Mouse (Mus musculus): ENCODE measurements at regions not wholly inside any gene's neighbourhood (a gene's known extent, or its start where the extent isn't known, plus 50 kb on each side); places are given as distances from the start of the nearest gene placed in this dataset.

GRCm38 (mm10) chr10:43758124-43759025, 143.2 kb downstream of the Qrsl1 start:
- H3K27me3 ChIP-seq (replicated peaks), result no peaks in the 10 kb centered on the region
- H3K4me1 ChIP-seq, result no peaks in the 10 kb centered on the region
- H3K9ac ChIP-seq (replicated peaks), result no peak overlapping the region
- no peaks in the 10 kb centered on the region for H3K36me3 ChIP-seq
- H3K4me2 ChIP-seq, result no peak overlapping the region
- no peak overlapping the region for H3K4me3 ChIP-seq (replicated peaks)
- WGBS, result 88% methylated on average over 9 of the region's 10 CpGs
- no peak overlapping the region for H3K27ac ChIP-seq (replicated peaks)
- no peak for ATAC-seq (ENCODE audit: low FRiP score)
- no peaks in the 10 kb centered on the region for H3K9me3 ChIP-seq (replicated peaks)

GRCm38 (mm10) chr10:43759186-43759905, 142.2 kb downstream of the Qrsl1 start:
- H3K36me3 ChIP-seq, result no peaks in the 10 kb centered on the region
- WGBS, result 75% methylated on average over 14 of the region's 14 CpGs
- H3K27me3 ChIP-seq (replicated peaks), result no peaks in the 10 kb centered on the region
- H3K9ac ChIP-seq (replicated peaks), result no peak overlapping the region
- H3K9me3 ChIP-seq (replicated peaks), result no peaks in the 10 kb centered on the region
- no peak overlapping the region for H3K4me2 ChIP-seq
- H3K27ac ChIP-seq (replicated peaks), result no peak overlapping the region
- H3K4me1 ChIP-seq, result no peaks in the 10 kb centered on the region
- ATAC-seq (ENCODE audit: low FRiP score), result no peak
- H3K4me3 ChIP-seq (replicated peaks), result no peak overlapping the region

- Histone ChIP-seq H3K27ac (replicated peaks) (no peak overlapping the region), H3K36me3 (no peaks in the 10 kb centered on the region), H3K4me2 (no peak overlapping the region), H3K4me3 (replicated peaks) (no peak overlapping the region), H3K4me1 (no peaks in the 10 kb centered on the region), H3K27me3 (replicated peaks) (no peaks in the 10 kb centered on the region), H3K9me3 (replicated peaks) (no peaks in the 10 kb centered on the region), H3K9ac (replicated peaks) (no peak overlapping the region)
- whole genome bisulfite sequencing, result 89% methylated on average over 5 of the region's 5 CpGs
- ATAC-seq (ENCODE audit: low FRiP score), result no peak
These were observed 141.7 kb downstream of the Qrsl1 start for GRCm38 (mm10) chr10:43759906-43760281.

GRCm38 (mm10) chr10:43761979-43762570, 139.5 kb downstream of the Qrsl1 start:
- Histone ChIP-seq H3K27ac (replicated peaks) (no peak overlapping the region), H3K4me1 (no peaks in the 10 kb centered on the region), H3K36me3 (no peaks in the 10 kb centered on the region), H3K9ac (replicated peaks) (no peak overlapping the region), H3K4me3 (replicated peaks) (no peak overlapping the region), H3K4me2 (no peak overlapping the region), H3K27me3 (replicated peaks) (no peaks in the 10 kb centered on the region), H3K9me3 (replicated peaks) (no peaks in the 10 kb centered on the region)
- no peak for ATAC-seq (ENCODE audit: low FRiP score)
- 91% methylated on average over 6 of the region's 6 CpGs for WGBS

- ATAC-seq (ENCODE audit: low FRiP score), result no peak
- Histone ChIP-seq H3K4me2 (no peak overlapping the region), H3K9ac (replicated peaks) (no peak overlapping the region), H3K27ac (replicated peaks) (no peak overlapping the region), H3K4me3 (replicated peaks) (no peak overlapping the region), H3K36me3 (no peaks in the 10 kb centered on the region), H3K4me1 (no peaks in the 10 kb centered on the region), H3K27me3 (replicated peaks) (no peaks in the 10 kb centered on the region), H3K9me3 (replicated peaks) (no peaks in the 10 kb centered on the region)
- WGBS, result 95% methylated on average over 3 of the region's 3 CpGs
These were observed 137.0 kb downstream of the Qrsl1 start for GRCm38 (mm10) chr10:43764581-43764980.

GRCm38 (mm10) chr10:43765275-43765674, 136.3 kb downstream of the Qrsl1 start:
- H3K27me3 ChIP-seq (replicated peaks), result no peaks in the 10 kb centered on the region
- H3K4me1 ChIP-seq, result no peaks in the 10 kb centered on the region
- H3K9me3 ChIP-seq (replicated peaks), result no peaks in the 10 kb centered on the region
- H3K4me3 ChIP-seq (replicated peaks), result no peak overlapping the region
- H3K4me2 ChIP-seq, result no peak overlapping the region
- no peak for ATAC-seq (ENCODE audit: low FRiP score)
- 86% methylated on average over 1 of the region's 1 CpGs for WGBS
- H3K36me3 ChIP-seq, result no peaks in the 10 kb centered on the region
- no peak overlapping the region for H3K27ac ChIP-seq (replicated peaks)
- H3K9ac ChIP-seq (replicated peaks), result no peak overlapping the region

GRCm38 (mm10) chr10:43765829-43766486, 135.6 kb downstream of the Qrsl1 start:
- H3K4me2 ChIP-seq, result no peak overlapping the region
- H3K36me3 ChIP-seq, result no peaks in the 10 kb centered on the region
- H3K4me3 ChIP-seq (replicated peaks), result no peak overlapping the region
- H3K27ac ChIP-seq (replicated peaks), result no peak overlapping the region
- no peak for ATAC-seq (ENCODE audit: low FRiP score)
- H3K4me1 ChIP-seq, result no peaks in the 10 kb centered on the region
- WGBS, result 78% methylated on average over 11 of the region's 11 CpGs
- H3K9ac ChIP-seq (replicated peaks), result no peak overlapping the region
- H3K9me3 ChIP-seq (replicated peaks), result no peaks in the 10 kb centered on the region
- H3K27me3 ChIP-seq (replicated peaks), result no peaks in the 10 kb centered on the region

GRCm38 (mm10) chr10:43767961-43768726, 133.4 kb downstream of the Qrsl1 start:
- Histone ChIP-seq H3K4me1 (no peaks in the 10 kb centered on the region), H3K9ac (replicated peaks) (no peak overlapping the region), H3K36me3 (no peaks in the 10 kb centered on the region), H3K27ac (replicated peaks) (no peak overlapping the region), H3K4me3 (replicated peaks) (no peak overlapping the region), H3K27me3 (replicated peaks) (no peaks in the 10 kb centered on the region), H3K9me3 (replicated peaks) (no peaks in the 10 kb centered on the region), H3K4me2 (no peak overlapping the region)
- WGBS, result 83% methylated on average over 16 of the region's 16 CpGs
- ATAC-seq (ENCODE audit: low FRiP score), result no peak

- Histone ChIP-seq H3K9me3 (replicated peaks) (no peaks in the 10 kb centered on the region), H3K27ac (replicated peaks) (no peak overlapping the region), H3K4me2 (no peak overlapping the region), H3K4me1 (no peaks in the 10 kb centered on the region), H3K27me3 (replicated peaks) (no peaks in the 10 kb centered on the region), H3K9ac (replicated peaks) (no peak overlapping the region), H3K4me3 (replicated peaks) (no peak overlapping the region), H3K36me3 (no peaks in the 10 kb centered on the region)
- no peak for ATAC-seq (ENCODE audit: low FRiP score)
- WGBS, result 78% methylated on average over 3 of the region's 3 CpGs
These were observed 132.5 kb downstream of the Qrsl1 start for GRCm38 (mm10) chr10:43769026-43769425.

GRCm38 (mm10) chr10:43775807-43776206, 125.7 kb downstream of the Qrsl1 start:
- H3K4me1 ChIP-seq, result no peaks in the 10 kb centered on the region
- H3K27me3 ChIP-seq (replicated peaks), result no peaks in the 10 kb centered on the region
- H3K9ac ChIP-seq (replicated peaks), result no peak overlapping the region
- no peaks in the 10 kb centered on the region for H3K36me3 ChIP-seq
- no peak overlapping the region for H3K4me2 ChIP-seq
- H3K9me3 ChIP-seq (replicated peaks), result no peaks in the 10 kb centered on the region
- 35% methylated on average over 1 of the region's 1 CpGs for WGBS
- H3K4me3 ChIP-seq (replicated peaks), result no peak overlapping the region
- no peak for ATAC-seq (ENCODE audit: low FRiP score)
- H3K27ac ChIP-seq (replicated peaks), result no peak overlapping the region

All from neural tube, embryonic 15.5 days (tissue).